Mouse (Mus musculus): Measurements from ENCODE around the gene Apoa1. TPM values are rescaled to one million over a fixed set of nuclear protein-coding genes. Genes with fewer than 3 reads are reported as not detected.

Gene Apoa1
- polyA plus RNA-seq, 1 experiment from 2014 or later, result 3.7 TPM

GRCm38 (mm10) chr9:46261131-46261530 is 32.8 kb downstream of the Apoa1 start:
- DNase-seq (ENCODE audit: low spot score) (no peak), ATAC-seq (no peak)
- no peak for TF ChIP-seq EP300 (IDR thresholded peaks at IDR 0.05)
- H3K4me1 ChIP-seq (ENCODE audit: insufficient read depth, low read depth, low read length), result no peaks in the 10 kb centered on the region
- H3K27me3 ChIP-seq (replicated peaks; ENCODE audit: insufficient read depth, low read length), result no peaks in the 10 kb centered on the region
- H3K27ac ChIP-seq (ENCODE audit: low read length), result no peak overlapping the region
- H3K4me2 ChIP-seq (replicated peaks; ENCODE audit: low read depth, low read length), result no peak overlapping the region
- H3K9me3 ChIP-seq (ENCODE audit: low read length), result no peaks in the 10 kb centered on the region
- H3K4me3 ChIP-seq (ENCODE audit: low read depth, low read length), result no peak overlapping the region
- no peak overlapping the region for H3K9ac ChIP-seq (replicated peaks; ENCODE audit: low read depth)
- 69% methylated on average over 7 of the region's 7 CpGs for WGBS
- no peaks in the 10 kb centered on the region for H3K36me3 ChIP-seq (ENCODE audit: insufficient read depth, low read length)

GRCm38 (mm10) chr9:46268343-46268873 is 40.0 kb downstream of the Apoa1 start, which contains the start of gene Apoa5:
Gene Apoa5 (plus strand): TSS chr9:46268633.
- Histone ChIP-seq H3K27me3 (replicated peaks; ENCODE audit: insufficient read depth, low read length) (peaks cover 3% of the 10 kb centered on the region; the same call in 1 of the 2 replicates), H3K9ac (replicated peaks; ENCODE audit: low read depth) (no peak within 1 kb of the TSS), H3K4me2 (replicated peaks; ENCODE audit: low read depth, low read length) (no peak within 1 kb of the TSS), H3K4me1 (ENCODE audit: insufficient read depth, low read depth, low read length) (peaks cover under 1% of the 10 kb centered on the region), H3K36me3 (ENCODE audit: insufficient read depth, low read length) (no peaks in the 10 kb centered on the region), H3K9me3 (ENCODE audit: low read length) (no peaks in the 10 kb centered on the region), H3K27ac (ENCODE audit: low read length) (no peak within 1 kb of the TSS), H3K4me3 (ENCODE audit: low read depth, low read length) (no peak within 1 kb of the TSS)
- ATAC-seq (no peak), DNase-seq (ENCODE audit: low spot score) (no peak)
- WGBS, result 33% methylated on average over 7 of the region's 7 CpGs
- TF ChIP-seq EP300 (IDR thresholded peaks at IDR 0.05), result no peak
- no peak for TF ChIP-seq CTCF (IDR thresholded peaks at IDR 0.05)

- Histone ChIP-seq H3K27me3 (replicated peaks; ENCODE audit: insufficient read depth, low read length) (peaks cover 3% of the 10 kb centered on the region; the same call in 1 of the 2 replicates), H3K9ac (replicated peaks; ENCODE audit: low read depth) (no peak overlapping the region), H3K4me3 (ENCODE audit: low read depth, low read length) (no peak overlapping the region), H3K4me2 (replicated peaks; ENCODE audit: low read depth, low read length) (no peak overlapping the region), H3K4me1 (ENCODE audit: insufficient read depth, low read depth, low read length) (peaks cover 5% of the 10 kb centered on the region), H3K36me3 (ENCODE audit: insufficient read depth, low read length) (no peaks in the 10 kb centered on the region), H3K9me3 (ENCODE audit: low read length) (no peaks in the 10 kb centered on the region), H3K27ac (ENCODE audit: low read length) (no peak overlapping the region)
- ATAC-seq (no peak), DNase-seq (ENCODE audit: low spot score) (no peak)
- TF ChIP-seq EP300 (IDR thresholded peaks at IDR 0.05), result no peak
- no peak for TF ChIP-seq CTCF (IDR thresholded peaks at IDR 0.05)
- 86% methylated on average over 5 of the region's 5 CpGs for WGBS
These were observed 40.7 kb downstream of the Apoa1 start for GRCm38 (mm10) chr9:46269125-46269524.

- no peak overlapping the region for H3K4me3 ChIP-seq (ENCODE audit: low read depth, low read length)
- no peaks in the 10 kb centered on the region for H3K9me3 ChIP-seq (ENCODE audit: low read length)
- no peak overlapping the region for H3K4me2 ChIP-seq (replicated peaks; ENCODE audit: low read depth, low read length)
- no peak for DNase-seq (ENCODE audit: low spot score)
- H3K27me3 ChIP-seq (replicated peaks; ENCODE audit: insufficient read depth, low read length), result peaks cover 3% of the 10 kb centered on the region; the same call in 1 of the 2 replicates
- TF ChIP-seq EP300 (IDR thresholded peaks at IDR 0.05) (no peak), CTCF (IDR thresholded peaks at IDR 0.05) (no peak)
- ATAC-seq, result no peak
- H3K27ac ChIP-seq (ENCODE audit: low read length), result no peak overlapping the region
- no peaks in the 10 kb centered on the region for H3K36me3 ChIP-seq (ENCODE audit: insufficient read depth, low read length)
- 89% methylated on average over 4 of the region's 4 CpGs for WGBS
- H3K4me1 ChIP-seq (ENCODE audit: insufficient read depth, low read depth, low read length), result peaks cover 5% of the 10 kb centered on the region
- H3K9ac ChIP-seq (replicated peaks; ENCODE audit: low read depth), result no peak overlapping the region
These were observed 42.4 kb downstream of the Apoa1 start for GRCm38 (mm10) chr9:46270782-46271181.

- Histone ChIP-seq H3K4me3 (ENCODE audit: low read depth, low read length) (no peak overlapping the region), H3K9me3 (ENCODE audit: low read length) (no peaks in the 10 kb centered on the region), H3K27ac (ENCODE audit: low read length) (no peak overlapping the region), H3K27me3 (replicated peaks; ENCODE audit: insufficient read depth, low read length) (peaks cover 3% of the 10 kb centered on the region; the same call in 1 of the 2 replicates), H3K9ac (replicated peaks; ENCODE audit: low read depth) (no peak overlapping the region), H3K4me2 (replicated peaks; ENCODE audit: low read depth, low read length) (no peak overlapping the region), H3K36me3 (ENCODE audit: insufficient read depth, low read length) (no peaks in the 10 kb centered on the region), H3K4me1 (ENCODE audit: insufficient read depth, low read depth, low read length) (peaks cover 5% of the 10 kb centered on the region)
- TF ChIP-seq CTCF (IDR thresholded peaks at IDR 0.05) (no peak), EP300 (IDR thresholded peaks at IDR 0.05) (no peak)
- ATAC-seq, result no peak
- 76% methylated on average over 9 of the region's 9 CpGs for WGBS
- no peak for DNase-seq (ENCODE audit: low spot score)
These were observed 43.7 kb downstream of the Apoa1 start for GRCm38 (mm10) chr9:46272070-46272469.

GRCm38 (mm10) chr9:46272677-46273454 is 44.5 kb downstream of the Apoa1 start, which contains the start of gene Zpr1:
Gene Zpr1 (plus strand): TSS chr9:46273064.
- Histone ChIP-seq H3K4me3 (ENCODE audit: low read depth, low read length) (peak within 1 kb of the TSS; percentile 82), H3K9ac (replicated peaks; ENCODE audit: low read depth) (peak within 1 kb of the TSS; percentile 62), H3K36me3 (ENCODE audit: insufficient read depth, low read length) (peaks cover 6% of the 10 kb centered on the region; the same call in 1 of the 2 replicates), H3K4me2 (replicated peaks; ENCODE audit: low read depth, low read length) (peak within 1 kb of the TSS; percentile 76), H3K4me1 (ENCODE audit: insufficient read depth, low read depth, low read length) (peaks cover 5% of the 10 kb centered on the region), H3K27me3 (replicated peaks; ENCODE audit: insufficient read depth, low read length) (peaks cover 3% of the 10 kb centered on the region; the same call in 1 of the 2 replicates), H3K27ac (ENCODE audit: low read length) (peak within 1 kb of the TSS; percentile 79), H3K9me3 (ENCODE audit: low read length) (no peaks in the 10 kb centered on the region)
- TF ChIP-seq CTCF (IDR thresholded peaks at IDR 0.05), result peak; percentile 58
- TF ChIP-seq EP300 (IDR thresholded peaks at IDR 0.05), result peak; percentile 23; the same call in 1 of the 2 replicates
- ATAC-seq (peak; percentile 99), DNase-seq (ENCODE audit: low spot score) (peak; percentile 97)
- WGBS, result 8% methylated on average over 44 of the region's 45 CpGs
